Mouse (Mus musculus) lung, postnatal 0 days (tissue): ENCODE measurements around the gene Duox1.

Experiments used
- CTCF ChIP-seq: IDR thresholded peaks from 2 replicates; pipeline ENCODE4 v1.5.1; 2016; ENCODE audit warnings: antibody characterized with exemption, mild to moderate bottlenecking
- EP300 ChIP-seq: IDR thresholded peaks from 2 replicates; pipeline ENCODE4 v1.6.1; 2016; ENCODE audit warnings: antibody characterized with exemption, mild to moderate bottlenecking, control low read depth

DNA sequence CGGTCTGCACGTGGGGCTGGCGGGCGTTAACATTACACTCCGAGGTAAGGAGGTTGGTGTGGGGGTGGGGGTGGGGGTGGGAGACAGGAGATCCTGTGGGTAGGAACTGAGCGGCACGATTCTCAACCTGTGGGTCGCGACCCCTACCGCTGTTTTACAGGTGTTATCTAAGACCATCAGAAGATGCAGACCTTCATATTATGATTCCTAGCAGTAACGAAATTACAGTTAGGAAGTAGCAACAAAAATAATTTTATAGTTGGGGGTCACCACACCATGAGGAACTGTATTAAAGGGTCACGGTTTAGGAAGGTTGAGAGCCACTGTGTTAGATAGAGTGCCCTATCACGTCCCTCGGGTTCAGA lies 14.8 kb upstream of the Duox1 start:
- no peak for TF ChIP-seq CTCF
- TF ChIP-seq EP300: no peak
